Mouse (Mus musculus) G1E (cell line): ENCODE measurements at regions not wholly inside any gene's neighbourhood (a gene's known extent, or its start where the extent isn't known, plus 50 kb on each side); places are given as distances from the start of the nearest gene placed in this dataset.

Experiments used
- CTCF ChIP-seq: IDR thresholded peaks from 2 replicates; pipeline ENCODE4 v1.5.1; 2012; ENCODE audit warnings: low read depth, low read length, inconsistent platforms, mixed read lengths
- POLR2AphosphoS5 ChIP-seq: IDR thresholded peaks from 2 replicates; pipeline ENCODE4 v1.6.1; 2012; ENCODE audit warnings: low read depth, low read length, inconsistent platforms; ENCODE audit not compliant: insufficient replicate concordance

- TF ChIP-seq CTCF (no peak), POLR2AphosphoS5 (no peak)
Observed at GRCm38 (mm10) chr10:126492211-126492610, 408.9 kb downstream of the Atp23 start.
